Mouse (Mus musculus) cerebellum, adult 2 months (tissue): Measurements from ENCODE around the gene Cmtr1. TPM values are rescaled to one million over a fixed set of nuclear protein-coding genes. Genes with fewer than 3 reads are reported as not detected.

Experiments
- DNase-seq, 2 experiments: peaks; one replicate each; pipeline ENCODE4 v3.0.0; 2021
- H3K27ac ChIP-seq: fragments of 200-500 bp; 2 replicates; pipeline ENCODE4 v1.5.1; 2012; ENCODE audit warnings: low read length, control low read depth, inconsistent platforms; ENCODE audit not compliant: insufficient read depth
- H3K27me3 ChIP-seq: fragments of 200-500 bp; 2 replicates; pipeline ENCODE4 v1.6.1; 2012; ENCODE audit warnings: inconsistent platforms, mild to moderate bottlenecking, low read length, moderate library complexity; ENCODE audit not compliant: control insufficient read depth, insufficient read depth
- H3K4me1 ChIP-seq: fragments of 200-500 bp; 2 replicates; pipeline ENCODE4 v1.6.1; 2011; ENCODE audit warnings: low read length; ENCODE audit not compliant: control insufficient read depth, insufficient read depth
- H3K4me3 ChIP-seq: fragments of 200-500 bp; replicated peaks from 2 replicates; pipeline ENCODE3; 2011; ENCODE audit warnings: mild to moderate bottlenecking, low read depth, low read length, control low read depth; ENCODE audit not compliant: insufficient read depth
- CTCF ChIP-seq: fragments of 200-500 bp; IDR thresholded peaks from 2 replicates; pipeline ENCODE4 v1.5.1; 2011; ENCODE audit warnings: low read depth, mild to moderate bottlenecking, control low read depth, low read length, moderate library complexity, borderline replicate concordance; ENCODE audit not compliant: insufficient read depth
- POLR2A ChIP-seq: fragments of 200-500 bp; IDR thresholded peaks from 2 replicates; pipeline ENCODE4 v1.6.1; 2011; ENCODE audit warnings: low read length, control low read depth, borderline replicate concordance; ENCODE audit not compliant: insufficient read depth
- WGBS: fragments of 180-500 bp; shearing (Covaris S2); methylation state at CpG from one replicate; pipeline ENCODE4 v1.1.7; 2018; 5-methylcytosine and 5-hydroxymethylcytosine counted together
- polyA plus RNA-seq: library from polyadenylated mRNA; depleted of rRNA; stranded (reverse); fragments of >200 nt; gene quantifications from 2 replicates; pipeline ENCODE4 v1.2.3, GENCODE M21; 2012

Cmtr1 gene
- polyA plus RNA-seq, 1 experiment: 96.5 TPM

DNA sequence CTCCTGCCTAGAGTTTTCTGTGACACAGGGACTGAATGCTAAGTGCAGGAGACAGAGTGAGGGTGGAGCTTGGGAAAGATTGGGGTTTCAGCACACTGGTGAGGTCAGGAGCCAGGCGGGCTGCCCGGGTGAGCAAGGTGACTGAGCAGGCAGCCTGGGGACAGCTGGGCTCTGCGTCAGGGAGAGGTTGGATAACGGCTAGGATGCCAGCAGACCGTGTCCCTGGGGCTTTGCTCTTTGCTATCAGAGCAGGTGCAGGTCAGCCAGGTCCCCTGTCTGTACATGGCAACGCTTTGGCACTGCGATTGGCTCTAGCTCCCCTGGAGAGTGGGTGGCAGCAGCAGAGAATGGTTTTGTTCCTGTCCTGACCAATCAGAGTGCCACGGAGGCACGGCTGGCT, 33.1 kb upstream of the Cmtr1 start:
- DNase-seq: no peak
- WGBS: 36% methylated on average over 9 of the region's 9 CpGs
- Histone ChIP-seq H3K27me3 (no peaks in the 10 kb centered on the region), H3K27ac (no peak overlapping the region), H3K4me1 (peaks cover 16% of the 10 kb centered on the region), H3K4me3 (no peak overlapping the region)
- TF ChIP-seq CTCF (no peak), POLR2A (no peak)

DNA sequence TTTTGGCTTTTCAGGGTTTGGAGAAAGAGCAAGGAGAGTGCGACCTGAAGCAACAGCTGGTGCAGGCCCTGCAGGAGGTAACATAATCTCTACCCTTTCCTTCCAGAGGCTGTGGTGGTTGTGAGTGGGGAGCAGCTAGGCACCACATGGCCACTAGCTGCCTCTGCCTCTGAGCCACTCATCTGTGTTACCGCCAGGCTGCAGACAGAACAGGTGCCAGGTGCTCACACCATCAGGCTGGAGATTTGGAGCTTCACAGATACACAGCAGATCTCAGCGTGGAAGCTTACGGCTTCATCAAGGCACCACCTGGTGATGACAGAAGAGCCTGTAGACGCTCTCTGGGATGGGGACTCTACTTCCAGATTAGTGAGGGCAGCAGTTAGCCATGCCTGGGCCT, 31.4 kb upstream of the Cmtr1 start:
- H3K27ac ChIP-seq: no peak overlapping the region
- TF ChIP-seq POLR2A (no peak), CTCF (peak; percentile 27; the same call in 1 of the 2 replicates)
- H3K27me3 ChIP-seq: no peaks in the 10 kb centered on the region
- H3K4me3 ChIP-seq: no peak overlapping the region
- DNase-seq: peak; percentile 57 to 70
- 9% methylated on average over 5 of the region's 5 CpGs for WGBS
- peaks cover 16% of the 10 kb centered on the region for H3K4me1 ChIP-seq

GRCm38 (mm10) chr17:29629620-29630019, 30.8 kb upstream of the Cmtr1 start:
- WGBS: 91% methylated on average over 5 of the region's 5 CpGs

DNA sequence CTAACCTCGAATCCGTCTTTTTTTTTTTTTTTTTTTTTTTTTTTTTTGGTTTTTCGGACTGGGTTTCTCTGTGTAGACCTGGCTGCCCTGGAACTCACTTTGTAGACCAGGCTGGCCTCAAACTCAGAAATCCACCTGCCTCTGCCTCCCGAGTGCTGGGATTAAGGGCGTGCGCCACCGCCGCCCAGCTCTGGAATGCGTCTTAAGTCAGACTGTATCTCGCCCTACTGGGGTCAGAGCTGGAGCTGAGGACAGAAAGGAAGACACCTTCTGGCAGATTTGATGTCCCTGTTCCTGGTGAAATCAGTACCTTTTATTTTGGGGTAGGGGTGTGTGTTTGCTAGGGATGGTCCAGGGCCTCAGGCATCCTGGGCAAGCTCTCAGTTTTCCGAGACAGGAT, 28.1 kb upstream of the Cmtr1 start:
- TF ChIP-seq POLR2A (no peak), CTCF (no peak)
- DNase-seq: no peak
- H3K27me3 ChIP-seq: no peaks in the 10 kb centered on the region
- H3K4me3 ChIP-seq: no peak overlapping the region
- WGBS: 95% methylated on average over 11 of the region's 11 CpGs
- peaks cover 23% of the 10 kb centered on the region for H3K4me1 ChIP-seq
- H3K27ac ChIP-seq: no peak overlapping the region

More at GRCm38 (mm10) chr17:29629620-29630019, 30.8 kb upstream of the Cmtr1 start:
- TF ChIP-seq CTCF (no peak), POLR2A (no peak)
- Histone ChIP-seq H3K4me3 (no peak overlapping the region), H3K27ac (no peak overlapping the region), H3K27me3 (no peaks in the 10 kb centered on the region), H3K4me1 (peaks cover 16% of the 10 kb centered on the region)
- DNase-seq: no peak

- no peak for DNase-seq
- TF ChIP-seq POLR2A (no peak), CTCF (no peak)
- Histone ChIP-seq H3K4me3 (no peak overlapping the region), H3K27ac (no peak overlapping the region), H3K27me3 (no peaks in the 10 kb centered on the region), H3K4me1 (peaks cover 16% of the 10 kb centered on the region)
- 90% methylated on average over 8 of the region's 8 CpGs for WGBS
Observed at GRCm38 (mm10) chr17:29635492-29635891, 24.9 kb upstream of the Cmtr1 start.

GRCm38 (mm10) chr17:29636118-29636517, 24.3 kb upstream of the Cmtr1 start:
- peaks cover 21% of the 10 kb centered on the region for H3K4me1 ChIP-seq
- TF ChIP-seq CTCF (peak; percentile 73), POLR2A (no peak)
- no peak overlapping the region for H3K4me3 ChIP-seq
- H3K27ac ChIP-seq: no peak overlapping the region
- DNase-seq: peak; percentile 71 to 73
- H3K27me3 ChIP-seq: no peaks in the 10 kb centered on the region
- WGBS: 47% methylated on average over 5 of the region's 5 CpGs

GRCm38 (mm10) chr17:29637377-29637776, 23.0 kb upstream of the Cmtr1 start:
- H3K4me3 ChIP-seq: no peak overlapping the region
- peak in 1 of 2 experiments; percentile 60 for DNase-seq
- 0 out of 2 replicates have a peak overlapping the region, but pooled peaks have one; percentile 26 for H3K27ac ChIP-seq
- TF ChIP-seq CTCF: no peak
- no peak for TF ChIP-seq POLR2A
- peaks cover 21% of the 10 kb centered on the region for H3K4me1 ChIP-seq
- 31% methylated on average over 4 of the region's 4 CpGs for WGBS
- no peaks in the 10 kb centered on the region for H3K27me3 ChIP-seq

DNA sequence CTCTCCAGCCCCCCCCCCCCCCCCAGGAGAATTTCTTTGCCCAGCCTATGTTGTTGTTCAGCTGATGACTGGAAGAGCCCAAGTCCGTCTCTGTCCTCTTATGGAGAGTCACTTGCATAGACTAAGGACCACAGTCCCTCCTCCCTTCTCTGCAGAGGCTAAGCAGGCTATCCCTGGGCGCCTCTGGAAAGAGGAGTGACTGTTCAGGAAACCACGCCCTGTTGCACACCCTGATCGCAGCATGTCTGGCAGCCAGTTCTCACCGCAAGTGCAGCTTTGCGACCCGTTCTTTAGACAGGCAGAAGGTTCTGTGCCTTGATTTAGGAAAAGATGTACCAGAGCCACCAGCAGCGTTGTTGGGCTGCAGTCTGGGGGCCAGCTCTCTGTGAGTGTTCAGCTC, 22.5 kb upstream of the Cmtr1 start:
- Histone ChIP-seq H3K27me3 (no peaks in the 10 kb centered on the region), H3K27ac (no peak overlapping the region), H3K4me1 (peaks cover 21% of the 10 kb centered on the region), H3K4me3 (no peak overlapping the region)
- TF ChIP-seq CTCF (no peak), POLR2A (no peak)
- DNase-seq: no peak
- 83% methylated on average over 8 of the region's 8 CpGs for WGBS
